Mouse (Mus musculus): ENCODE results near the gene Sirt3. TPM values are rescaled to one million over a fixed set of nuclear protein-coding genes. Genes with fewer than 3 reads are reported as not detected.
A peak's percentile ranks its signal among the peaks of the same experiment; 100 is the strongest.

Gene Sirt3
- polyA plus RNA-seq, 1 experiment from 2014 or later = 34.8 TPM

- peaks cover 16% of the 10 kb centered on the region for H3K4me1 ChIP-seq (ENCODE audit: control insufficient read depth, insufficient read depth, low read length)
- WGBS (ENCODE audit: insufficient replicate concordance) = 95% methylated on average over 8 of the region's 8 CpGs
- H3K4me3 ChIP-seq (ENCODE audit: low read depth, low read length) = no peak overlapping the region
- H3K36me3 ChIP-seq (ENCODE audit: control insufficient read depth, insufficient read depth, low read length) = peaks cover 22% of the 10 kb centered on the region
- H3K9ac ChIP-seq (ENCODE audit: low read depth, low read length) = peak overlapping the region; percentile 94; the same call in 1 of the 2 replicates
- H3K27me3 ChIP-seq (ENCODE audit: control insufficient read depth, insufficient read depth, low read length) = no peaks in the 10 kb centered on the region
- H3K9me3 ChIP-seq (replicated peaks; ENCODE audit: control insufficient read depth, low read length) = no peaks in the 10 kb centered on the region
- peak overlapping the region; percentile 91 for H3K4me2 ChIP-seq
- no peak for ATAC-seq (replicated peaks; ENCODE audit: insufficient number of reproducible peaks, low FRiP score, low TSS enrichment)
- H3K27ac ChIP-seq (ENCODE audit: low read depth, low read length) = no peak overlapping the region
Observed at GRCm38 (mm10) chr7:140858746-140859145, 23.4 kb downstream of the Sirt3 start.

- Histone ChIP-seq H3K27ac (ENCODE audit: low read depth, low read length) (peak within 1 kb of the TSS; percentile 88), H3K9ac (ENCODE audit: low read depth, low read length) (peak within 1 kb of the TSS; percentile 94), H3K36me3 (ENCODE audit: control insufficient read depth, insufficient read depth, low read length) (peaks cover 21% of the 10 kb centered on the region), H3K9me3 (replicated peaks; ENCODE audit: control insufficient read depth, low read length) (no peaks in the 10 kb centered on the region), H3K4me3 (ENCODE audit: low read depth, low read length) (peak within 1 kb of the TSS; percentile 88), H3K4me1 (ENCODE audit: control insufficient read depth, insufficient read depth, low read length) (peaks cover 16% of the 10 kb centered on the region), H3K27me3 (ENCODE audit: control insufficient read depth, insufficient read depth, low read length) (no peaks in the 10 kb centered on the region), H3K4me2 (peak within 1 kb of the TSS; percentile 91)
- ATAC-seq (replicated peaks; ENCODE audit: insufficient number of reproducible peaks, low FRiP score, low TSS enrichment) = peak; percentile 39
- WGBS (ENCODE audit: insufficient replicate concordance) = 35% methylated on average over 40 of the region's 40 CpGs
Observed at GRCm38 (mm10) chr7:140857550-140858505, 24.3 kb downstream of the Sirt3 start, which contains the start of gene Bet1l. Bet1l (minus strand) TSS chr7:140857577.

GRCm38 (mm10) chr7:140856785-140857549, 25.1 kb downstream of the Sirt3 start, which contains the start of gene Ric8a:
Ric8a (plus strand) TSS chr7:140856957.
- ATAC-seq (replicated peaks; ENCODE audit: insufficient number of reproducible peaks, low FRiP score, low TSS enrichment) = peak; percentile 86
- peak within 1 kb of the TSS; percentile 88 for H3K27ac ChIP-seq (ENCODE audit: low read depth, low read length)
- H3K4me3 ChIP-seq (ENCODE audit: low read depth, low read length) = peak within 1 kb of the TSS; percentile 88
- under 1% methylated on average over 50 of the region's 50 CpGs for WGBS (ENCODE audit: insufficient replicate concordance)
- peaks cover 16% of the 10 kb centered on the region for H3K4me1 ChIP-seq (ENCODE audit: control insufficient read depth, insufficient read depth, low read length)
- peak within 1 kb of the TSS; percentile 94 for H3K9ac ChIP-seq (ENCODE audit: low read depth, low read length)
- H3K4me2 ChIP-seq = peak within 1 kb of the TSS; percentile 91
- no peaks in the 10 kb centered on the region for H3K27me3 ChIP-seq (ENCODE audit: control insufficient read depth, insufficient read depth, low read length)
- H3K9me3 ChIP-seq (replicated peaks; ENCODE audit: control insufficient read depth, low read length) = no peaks in the 10 kb centered on the region
- peaks cover 26% of the 10 kb centered on the region; the same call in 1 of the 2 replicates for H3K36me3 ChIP-seq (ENCODE audit: control insufficient read depth, insufficient read depth, low read length)

GRCm38 (mm10) chr7:140855860-140856784, 26.0 kb downstream of the Sirt3 start, which contains the start of gene Gm45785:
Gm45785 (minus strand) TSS chr7:140856331.
- WGBS (ENCODE audit: insufficient replicate concordance) = under 1% methylated on average over 51 of the region's 51 CpGs
- H3K36me3 ChIP-seq (ENCODE audit: control insufficient read depth, insufficient read depth, low read length) = peaks cover 24% of the 10 kb centered on the region; the same call in 1 of the 2 replicates
- ATAC-seq (replicated peaks; ENCODE audit: insufficient number of reproducible peaks, low FRiP score, low TSS enrichment) = peak; percentile 74

GRCm38 (mm10) chr7:140855181-140855580, 26.9 kb downstream of the Sirt3 start:
- Histone ChIP-seq H3K4me1 (ENCODE audit: control insufficient read depth, insufficient read depth, low read length) (peaks cover 16% of the 10 kb centered on the region), H3K36me3 (ENCODE audit: control insufficient read depth, insufficient read depth, low read length) (peaks cover 18% of the 10 kb centered on the region; the same call in 1 of the 2 replicates), H3K9ac (ENCODE audit: low read depth, low read length) (peak overlapping the region; percentile 94), H3K4me3 (ENCODE audit: low read depth, low read length) (peak overlapping the region; percentile 88), H3K27me3 (ENCODE audit: control insufficient read depth, insufficient read depth, low read length) (no peaks in the 10 kb centered on the region), H3K4me2 (peak overlapping the region; percentile 91), H3K9me3 (replicated peaks; ENCODE audit: control insufficient read depth, low read length) (no peaks in the 10 kb centered on the region), H3K27ac (ENCODE audit: low read depth, low read length) (no peak overlapping the region)
- no peak for ATAC-seq (replicated peaks; ENCODE audit: insufficient number of reproducible peaks, low FRiP score, low TSS enrichment)
- WGBS (ENCODE audit: insufficient replicate concordance) = 68% methylated on average over 9 of the region's 9 CpGs

More at GRCm38 (mm10) chr7:140855860-140856784, 26.0 kb downstream of the Sirt3 start, which contains the start of gene Gm45785:
- Histone ChIP-seq H3K9me3 (replicated peaks; ENCODE audit: control insufficient read depth, low read length) (no peaks in the 10 kb centered on the region), H3K27me3 (ENCODE audit: control insufficient read depth, insufficient read depth, low read length) (no peaks in the 10 kb centered on the region), H3K4me2 (peak within 1 kb of the TSS; percentile 91), H3K9ac (ENCODE audit: low read depth, low read length) (peak within 1 kb of the TSS; percentile 94), H3K4me1 (ENCODE audit: control insufficient read depth, insufficient read depth, low read length) (peaks cover 16% of the 10 kb centered on the region), H3K27ac (ENCODE audit: low read depth, low read length) (peak within 1 kb of the TSS; percentile 88), H3K4me3 (ENCODE audit: low read depth, low read length) (peak within 1 kb of the TSS; percentile 88)

GRCm38 (mm10) chr7:140854483-140854882, 27.6 kb downstream of the Sirt3 start:
- H3K36me3 ChIP-seq (ENCODE audit: control insufficient read depth, insufficient read depth, low read length) = peaks cover 17% of the 10 kb centered on the region; the same call in 1 of the 2 replicates
- no peak for ATAC-seq (replicated peaks; ENCODE audit: insufficient number of reproducible peaks, low FRiP score, low TSS enrichment)
- peaks cover 16% of the 10 kb centered on the region for H3K4me1 ChIP-seq (ENCODE audit: control insufficient read depth, insufficient read depth, low read length)
- no peaks in the 10 kb centered on the region for H3K9me3 ChIP-seq (replicated peaks; ENCODE audit: control insufficient read depth, low read length)
- peak overlapping the region; percentile 94; the same call in 1 of the 2 replicates for H3K9ac ChIP-seq (ENCODE audit: low read depth, low read length)
- no peak overlapping the region for H3K27ac ChIP-seq (ENCODE audit: low read depth, low read length)
- no peak overlapping the region for H3K4me2 ChIP-seq
- H3K27me3 ChIP-seq (ENCODE audit: control insufficient read depth, insufficient read depth, low read length) = no peaks in the 10 kb centered on the region
- 0 out of 2 replicates have a peak overlapping the region, but pooled peaks have one; percentile 88 for H3K4me3 ChIP-seq (ENCODE audit: low read depth, low read length)
- 91% methylated on average over 18 of the region's 18 CpGs for WGBS (ENCODE audit: insufficient replicate concordance)

GRCm38 (mm10) chr7:140853386-140853785, 28.7 kb downstream of the Sirt3 start:
- no peak for ATAC-seq (replicated peaks; ENCODE audit: insufficient number of reproducible peaks, low FRiP score, low TSS enrichment)
- H3K9ac ChIP-seq (ENCODE audit: low read depth, low read length) = no peak overlapping the region
- H3K4me3 ChIP-seq (ENCODE audit: low read depth, low read length) = no peak overlapping the region
- H3K27me3 ChIP-seq (ENCODE audit: control insufficient read depth, insufficient read depth, low read length) = 0 out of 2 replicates have a peak, but pooled peaks cover 2% of the 10 kb centered on the region
- H3K27ac ChIP-seq (ENCODE audit: low read depth, low read length) = no peak overlapping the region
- H3K4me2 ChIP-seq = no peak overlapping the region
- H3K9me3 ChIP-seq (replicated peaks; ENCODE audit: control insufficient read depth, low read length) = no peaks in the 10 kb centered on the region
- peaks cover 15% of the 10 kb centered on the region; the same call in 1 of the 2 replicates for H3K36me3 ChIP-seq (ENCODE audit: control insufficient read depth, insufficient read depth, low read length)
- WGBS (ENCODE audit: insufficient replicate concordance) = 88% methylated on average over 9 of the region's 9 CpGs
- peaks cover 14% of the 10 kb centered on the region for H3K4me1 ChIP-seq (ENCODE audit: control insufficient read depth, insufficient read depth, low read length)
